Mouse (Mus musculus) heart, embryonic 16.5 days (tissue): ENCODE data around the gene Zfp382. TPM values are rescaled to one million over a fixed set of nuclear protein-coding genes. Genes with fewer than 3 reads are reported as not detected.
A peak's percentile ranks its signal among the peaks of the same experiment; 100 is the strongest.

ENCODE experiments used
- ATAC-seq: fragments of 200-750 bp; cut with Nextera tagmentation; replicated peaks from 2 replicates; pipeline ENCODE4 v1.8.0; 2017; ENCODE audit warnings: moderate number of reproducible peaks; ENCODE audit not compliant: insufficient read depth, low FRiP score; ENCODE audit errors: extremely low read depth
- H3K27ac ChIP-seq: fragments of 300-500 bp; sonication (generic); 2 replicates; pipeline ENCODE4 v1.5.1; 2014; ENCODE audit warnings: mild to moderate bottlenecking, low read length, control low read depth, moderate library complexity
- H3K27me3 ChIP-seq: fragments of 300-500 bp; sonication (generic); 2 replicates; pipeline ENCODE4 v1.6.1; 2014; ENCODE audit warnings: low read length, mixed read lengths; ENCODE audit not compliant: control insufficient read depth, insufficient read depth
- H3K36me3 ChIP-seq: fragments of 300-500 bp; sonication (generic); 2 replicates; pipeline ENCODE4 v1.6.1; 2014; ENCODE audit not compliant: control insufficient read depth, insufficient read depth
- H3K4me1 ChIP-seq: fragments of 300-500 bp; sonication (generic); 2 replicates; pipeline ENCODE4 v1.6.1; 2014; ENCODE audit warnings: low read length, mixed read lengths; ENCODE audit not compliant: control insufficient read depth, insufficient read depth
- H3K4me2 ChIP-seq: fragments of 300-500 bp; sonication (generic); 2 replicates; pipeline ENCODE4 v1.6.1; 2014; ENCODE audit warnings: low read depth, mild to moderate bottlenecking, control low read depth, low read length
- H3K4me3 ChIP-seq: fragments of 300-500 bp; sonication (generic); 2 replicates; pipeline ENCODE4 v1.5.1; 2014; ENCODE audit warnings: mild to moderate bottlenecking, control low read depth, low read length
- H3K9ac ChIP-seq: fragments of 300-500 bp; sonication (generic); 2 replicates; pipeline ENCODE4 v1.6.1; 2014; ENCODE audit warnings: low read length, control low read depth
- H3K9me3 ChIP-seq: fragments of 300-500 bp; sonication (generic); replicated peaks from 2 replicates; pipeline ENCODE4 v1.6.1; 2016; ENCODE audit warnings: low read length; ENCODE audit not compliant: control insufficient read depth
- WGBS: fragments of 180-500 bp; shearing (Covaris S2); extraction: QIAGEN DNeasy Blood & Tissue Kit; methylation state at CpG from one replicate; pipeline ENCODE4 v1.1.7; 2014; 5-methylcytosine and 5-hydroxymethylcytosine counted together
- polyA plus RNA-seq: library from polyadenylated mRNA; unstranded; fragments of >200 nt; fragmentation: Nextera tagmentation; extraction: Ambion mirVana; gene quantifications from 2 replicates; pipeline ENCODE4 v1.2.1, GENCODE M21; 2015

Gene Zfp382
- polyA plus RNA-seq, 1 experiment from 2014 or later = 11.2 TPM

DNA sequence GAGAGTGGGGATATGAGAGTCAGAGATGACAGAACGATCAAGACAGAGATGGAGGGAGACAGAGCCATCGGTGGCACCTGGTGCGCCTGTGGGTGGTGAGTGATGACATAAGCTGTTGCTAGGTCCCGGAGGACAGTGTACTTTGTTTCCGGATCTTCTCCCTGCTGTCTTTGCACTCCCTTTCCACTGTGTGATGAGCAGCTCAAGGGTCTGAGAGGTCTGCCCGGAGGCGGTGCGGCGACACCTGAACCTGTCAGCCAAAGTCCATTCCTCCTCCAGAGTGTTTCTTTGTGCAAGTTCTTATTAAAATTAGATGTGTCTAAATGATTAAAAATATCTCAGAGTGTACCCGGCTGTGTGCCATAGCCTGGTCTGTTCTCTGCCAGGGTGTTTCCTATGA is 15.1 kb downstream of the Zfp382 start:
- H3K27me3 ChIP-seq = no peaks in the 10 kb centered on the region
- ATAC-seq = no peak
- H3K4me3 ChIP-seq = no peak overlapping the region
- no peak overlapping the region for H3K27ac ChIP-seq
- no peak overlapping the region for H3K9ac ChIP-seq
- 79% methylated on average over 10 of the region's 10 CpGs for WGBS
- H3K9me3 ChIP-seq = peaks cover 12% of the 10 kb centered on the region
- H3K36me3 ChIP-seq = peaks cover 45% of the 10 kb centered on the region
- H3K4me2 ChIP-seq = no peak overlapping the region
- no peaks in the 10 kb centered on the region for H3K4me1 ChIP-seq

GRCm38 (mm10) chr7:30143170-30143554 is 21.4 kb downstream of the Zfp382 start:
- no peak for ATAC-seq
- 17% methylated on average over 8 of the region's 8 CpGs for WGBS
- Histone ChIP-seq H3K4me2 (peak overlapping the region; percentile 66), H3K9ac (peak overlapping the region; percentile 78), H3K4me3 (peak overlapping the region; percentile 66), H3K27me3 (no peaks in the 10 kb centered on the region), H3K36me3 (peaks cover 12% of the 10 kb centered on the region; the same call in 1 of the 2 replicates), H3K4me1 (peaks cover 3% of the 10 kb centered on the region), H3K9me3 (0 out of 2 replicates have a peak, but pooled peaks cover 5% of the 10 kb centered on the region), H3K27ac (peak overlapping the region; percentile 78; the same call in 1 of the 2 replicates)

DNA sequence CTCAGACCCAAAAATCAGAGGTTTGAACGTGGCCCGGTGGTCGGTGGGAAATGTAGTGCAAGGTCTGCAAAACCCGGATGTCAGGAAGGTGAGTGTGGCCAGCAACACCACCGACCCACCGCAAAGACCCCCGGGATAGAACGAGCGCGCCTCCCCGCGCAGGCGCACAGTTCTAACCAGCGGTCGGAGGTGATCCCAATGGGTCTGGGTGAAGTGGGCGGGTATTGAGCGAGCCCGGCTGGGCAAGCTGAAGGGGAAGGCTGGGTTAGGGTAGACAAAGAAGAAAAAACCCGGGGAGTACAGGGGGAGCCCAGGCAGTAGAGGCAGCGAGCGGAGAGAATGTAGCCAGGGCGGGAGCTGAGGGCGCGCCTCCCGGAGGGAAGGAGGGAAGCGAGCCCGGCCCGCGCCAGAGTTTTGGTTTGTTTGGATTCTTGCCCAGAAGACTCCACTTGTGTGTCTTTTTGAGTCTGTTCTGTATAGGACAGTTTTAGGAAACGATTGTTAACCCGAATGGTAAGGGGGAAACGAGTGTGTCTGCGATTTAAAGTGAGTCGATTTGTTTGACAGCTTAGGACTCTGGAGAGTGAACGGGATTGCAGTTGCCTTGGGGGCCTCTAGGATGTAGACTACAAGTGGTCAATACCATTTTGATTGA is 21.9 kb downstream of the Zfp382 start:
- Histone ChIP-seq H3K4me3 (peak overlapping the region; percentile 66), H3K4me1 (peaks cover 3% of the 10 kb centered on the region), H3K27me3 (no peaks in the 10 kb centered on the region), H3K36me3 (peaks cover 17% of the 10 kb centered on the region; the same call in 1 of the 2 replicates), H3K27ac (peak overlapping the region; percentile 78), H3K9me3 (peaks cover 8% of the 10 kb centered on the region; the same call in 1 of the 2 replicates), H3K4me2 (peak overlapping the region; percentile 66), H3K9ac (peak overlapping the region; percentile 78)
- 1% methylated on average over 35 of the region's 35 CpGs for WGBS
- ATAC-seq = peak; percentile 92

DNA sequence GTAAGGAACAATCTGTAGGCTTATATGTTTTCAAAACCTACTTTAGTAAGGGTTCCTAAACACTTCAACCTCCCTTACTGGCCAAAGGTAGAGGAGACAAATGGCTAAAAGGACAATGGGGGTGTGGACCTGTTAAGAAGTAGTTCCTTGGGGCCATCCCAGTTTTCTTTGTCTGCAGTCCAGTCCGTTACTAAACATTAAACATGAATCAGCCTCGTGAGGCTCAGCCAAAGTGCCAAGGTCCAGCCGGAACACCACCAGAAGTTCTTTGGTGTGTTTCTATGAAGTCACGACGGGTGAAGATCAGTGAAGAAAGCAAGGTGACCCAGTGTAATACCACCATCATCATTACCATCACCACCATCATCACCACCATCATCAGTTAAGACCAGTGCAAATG is 25.3 kb downstream of the Zfp382 start:
- H3K9me3 ChIP-seq = peaks cover 31% of the 10 kb centered on the region
- H3K4me3 ChIP-seq = no peak overlapping the region
- H3K4me2 ChIP-seq = no peak overlapping the region
- H3K9ac ChIP-seq = no peak overlapping the region
- H3K36me3 ChIP-seq = peaks cover 31% of the 10 kb centered on the region
- no peaks in the 10 kb centered on the region for H3K27me3 ChIP-seq
- no peak overlapping the region for H3K27ac ChIP-seq
- ATAC-seq = no peak
- WGBS = 91% methylated on average over 5 of the region's 5 CpGs
- peaks cover 3% of the 10 kb centered on the region for H3K4me1 ChIP-seq

- Histone ChIP-seq H3K4me2 (no peak overlapping the region), H3K36me3 (peaks cover 65% of the 10 kb centered on the region), H3K4me3 (no peak overlapping the region), H3K9ac (no peak overlapping the region), H3K9me3 (peaks cover 74% of the 10 kb centered on the region), H3K4me1 (no peaks in the 10 kb centered on the region), H3K27ac (no peak overlapping the region), H3K27me3 (no peaks in the 10 kb centered on the region)
- 96% methylated on average over 1 of the region's 1 CpGs for WGBS
- ATAC-seq = no peak
Measured at GRCm38 (mm10) chr7:30154040-30154439, 32.3 kb downstream of the Zfp382 start.

DNA sequence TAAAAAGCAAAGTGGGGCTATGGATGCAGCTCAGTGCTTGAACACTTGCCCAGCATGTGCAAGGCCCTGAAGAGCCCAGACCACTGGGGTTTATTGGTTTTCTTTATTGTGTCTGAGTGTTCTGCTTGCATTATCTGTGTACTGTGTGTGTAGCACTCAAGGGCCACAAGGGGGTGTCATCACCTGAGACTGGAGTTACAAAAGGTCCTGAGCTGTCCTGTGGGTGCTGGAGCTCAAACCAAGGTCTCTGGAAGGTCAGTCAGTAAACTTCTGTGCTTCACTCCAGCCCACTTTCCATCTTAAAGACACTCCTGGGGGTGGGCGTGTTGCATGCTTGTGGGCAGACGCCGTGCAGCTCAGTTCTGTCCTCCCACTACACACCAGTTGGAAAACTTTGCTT is 33.8 kb downstream of the Zfp382 start:
- Histone ChIP-seq H3K27ac (no peak overlapping the region), H3K4me1 (no peaks in the 10 kb centered on the region), H3K27me3 (no peaks in the 10 kb centered on the region), H3K9ac (no peak overlapping the region), H3K4me2 (no peak overlapping the region), H3K36me3 (peaks cover 73% of the 10 kb centered on the region), H3K9me3 (peaks cover 75% of the 10 kb centered on the region), H3K4me3 (no peak overlapping the region)
- WGBS = 95% methylated on average over 3 of the region's 3 CpGs
- ATAC-seq = no peak

GRCm38 (mm10) chr7:30163113-30163512 is 41.4 kb downstream of the Zfp382 start:
- no peak for ATAC-seq
- H3K4me1 ChIP-seq = peaks cover 10% of the 10 kb centered on the region
- peaks cover 69% of the 10 kb centered on the region for H3K36me3 ChIP-seq
- no peak overlapping the region for H3K9ac ChIP-seq
- H3K4me2 ChIP-seq = no peak overlapping the region
- 82% methylated on average over 5 of the region's 5 CpGs for WGBS
- no peak overlapping the region for H3K27ac ChIP-seq
- no peak overlapping the region for H3K4me3 ChIP-seq
- peaks cover 51% of the 10 kb centered on the region for H3K9me3 ChIP-seq
- H3K27me3 ChIP-seq = no peaks in the 10 kb centered on the region

GRCm38 (mm10) chr7:30164745-30165144 is 43.0 kb downstream of the Zfp382 start:
- H3K9ac ChIP-seq = no peak overlapping the region
- H3K4me1 ChIP-seq = peaks cover 14% of the 10 kb centered on the region
- no peak for ATAC-seq
- no peak overlapping the region for H3K27ac ChIP-seq
- peaks cover 52% of the 10 kb centered on the region for H3K36me3 ChIP-seq
- H3K9me3 ChIP-seq = peaks cover 41% of the 10 kb centered on the region
- H3K27me3 ChIP-seq = no peaks in the 10 kb centered on the region
- H3K4me2 ChIP-seq = no peak overlapping the region
- H3K4me3 ChIP-seq = no peak overlapping the region
- 96% methylated on average over 2 of the region's 2 CpGs for WGBS

- WGBS = 2% methylated on average over 21 of the region's 21 CpGs
- Histone ChIP-seq H3K27ac (peak overlapping the region; percentile 89), H3K4me3 (peak overlapping the region; percentile 69), H3K4me1 (peaks cover 21% of the 10 kb centered on the region), H3K4me2 (peak overlapping the region; percentile 80), H3K9me3 (peaks cover 10% of the 10 kb centered on the region), H3K9ac (peak overlapping the region; percentile 83), H3K27me3 (no peaks in the 10 kb centered on the region), H3K36me3 (peaks cover 20% of the 10 kb centered on the region)
- 0 out of 2 replicates have a peak, but pooled peaks have one; percentile 5 for ATAC-seq
Measured at GRCm38 (mm10) chr7:30168914-30169582, 47.3 kb downstream of the Zfp382 start.
